Mouse (Mus musculus): ENCODE measurements around the gene Med20. TPM values are rescaled to one million over a fixed set of nuclear protein-coding genes. Genes with fewer than 3 reads are reported as not detected.

Gene Med20
- 26.4 and 29.3 TPM in 2 replicates for polyA plus RNA-seq (2015; fragmentation: Nextera tagmentation; extraction: Ambion mirVana)

DNA sequence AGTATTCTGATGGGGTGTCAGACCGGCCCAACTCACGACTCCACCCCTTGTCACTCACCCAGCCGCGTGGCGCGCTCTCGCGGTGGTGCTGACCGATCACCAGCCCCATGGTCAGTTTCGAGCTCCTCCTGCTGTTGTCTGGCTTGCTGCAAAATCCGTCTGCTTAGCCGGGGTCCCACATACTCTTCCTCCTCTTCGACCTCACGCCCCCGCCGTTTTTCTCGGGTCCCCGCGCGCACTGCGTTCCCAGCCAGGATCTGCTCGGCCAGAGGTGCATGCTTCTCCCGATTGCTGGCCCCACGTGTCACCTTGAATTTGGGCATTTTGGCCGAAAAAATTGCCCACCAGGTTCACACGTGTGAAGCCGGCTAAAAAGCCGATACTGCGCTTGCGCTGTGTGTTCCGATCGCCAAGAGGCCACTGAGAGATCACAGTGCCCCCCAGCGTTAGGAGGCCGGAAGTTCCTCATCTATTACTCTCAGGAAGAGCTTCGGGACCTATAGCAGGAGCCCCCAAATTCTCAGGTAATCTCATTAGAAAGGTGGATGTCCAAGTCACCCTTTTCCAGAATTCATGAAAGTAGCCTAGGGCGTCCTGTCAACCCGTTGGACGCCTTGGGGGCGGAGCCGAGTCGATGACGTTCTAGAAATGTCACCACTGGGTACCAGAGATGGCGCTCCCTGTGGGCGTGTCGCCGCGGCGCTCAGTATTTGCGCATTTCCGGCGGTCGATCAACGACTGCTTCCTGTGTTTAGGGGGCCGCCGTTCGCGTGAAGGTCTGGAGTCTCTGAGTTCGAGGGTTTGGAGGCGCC, at the start of gene Med20, which contains the start of the genes Bysl and Gm20517:
TSS of gene Med20 (plus strand) at position 734 of the 812 bp plus-strand sequence.
TSS of gene Bysl (minus strand) at position 644 of the 812 bp plus-strand sequence.
TSS of gene Gm20517 (plus strand) at position 741 of the 812 bp plus-strand sequence.

DNA sequence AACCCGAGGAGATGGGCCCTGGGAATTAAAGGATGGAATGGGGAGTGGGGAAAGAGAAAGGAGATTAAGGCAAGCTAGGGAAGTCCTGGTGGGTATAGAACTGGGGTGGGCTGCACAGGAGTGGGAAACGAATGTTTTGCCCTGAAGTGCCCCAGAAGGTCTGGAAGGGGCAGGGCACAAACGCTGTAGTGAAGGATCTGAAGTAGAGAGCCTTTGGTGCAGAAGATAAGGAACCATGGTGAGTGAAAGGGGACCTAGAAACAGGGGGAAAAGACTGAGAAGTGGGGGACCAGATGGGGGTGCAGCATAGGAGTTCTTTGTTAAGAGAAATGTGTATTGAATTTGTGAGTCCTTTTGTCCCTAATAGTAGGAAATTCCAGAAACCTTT, 19.3 kb downstream of the Med20 start, which contains the start of gene Usp49:
TSS of gene Usp49 (plus strand) at position 13 of the 388 bp plus-strand sequence.

Other genes starting within 250 kb of the Med20 start
- 52.1 and 52.7 TPM in 2 replicates for gene Mrps10, start 242.7 kb upstream of the Med20 start, polyA plus RNA-seq (2015; fragmentation: Nextera tagmentation; extraction: Ambion mirVana)
- gene Guca1b, start 226.2 kb upstream of the Med20 start, polyA plus RNA-seq (2015; fragmentation: Nextera tagmentation; extraction: Ambion mirVana), result 0.23 and 0.30 TPM in 2 replicates
- 2.3 and 3.3 TPM in 2 replicates for gene Guca1a, start 211.0 kb upstream of the Med20 start, polyA plus RNA-seq (2015; fragmentation: Nextera tagmentation; extraction: Ambion mirVana)
- gene AI661453, start 175.0 kb upstream of the Med20 start, polyA plus RNA-seq (2015; fragmentation: Nextera tagmentation; extraction: Ambion mirVana), result 0.37 and 0.50 TPM in 2 replicates
- gene 1700001C19Rik, start 174.2 kb upstream of the Med20 start, polyA plus RNA-seq (2015; fragmentation: Nextera tagmentation; extraction: Ambion mirVana), result 0.24 and 0.26 TPM in 2 replicates
- gene Taf8, start 109.3 kb upstream of the Med20 start, polyA plus RNA-seq (2015; fragmentation: Nextera tagmentation; extraction: Ambion mirVana), result 17.2 TPM in 2 replicates
- 434 and 462 TPM in 2 replicates for gene Ccnd3, start 106.5 kb upstream of the Med20 start, polyA plus RNA-seq (2015; fragmentation: Nextera tagmentation; extraction: Ambion mirVana)
- gene Bysl, start 90 bp upstream of the Med20 start, polyA plus RNA-seq (2015; fragmentation: Nextera tagmentation; extraction: Ambion mirVana), result 14.0 and 15.8 TPM in 2 replicates
- 1.8 and 2.0 TPM in 2 replicates for gene Gm20517, start within 50 bp of the Med20 start, polyA plus RNA-seq (2015; fragmentation: Nextera tagmentation; extraction: Ambion mirVana)
- gene Usp49, start 19.1 kb downstream of the Med20 start, polyA plus RNA-seq (2015; fragmentation: Nextera tagmentation; extraction: Ambion mirVana), result 5.6 and 5.7 TPM in 2 replicates
- 310 and 337 TPM in 2 replicates for gene Tomm6, start 76.8 kb downstream of the Med20 start, polyA plus RNA-seq (2015; fragmentation: Nextera tagmentation; extraction: Ambion mirVana)
- gene Frs3, start 77.4 kb downstream of the Med20 start, polyA plus RNA-seq (2015; fragmentation: Nextera tagmentation; extraction: Ambion mirVana), result 0.69 and 1.3 TPM in 2 replicates
- gene Gm21981, start 82.9 kb downstream of the Med20 start, polyA plus RNA-seq (2015; fragmentation: Nextera tagmentation; extraction: Ambion mirVana), result 0.10 TPM in 1 of 2 replicates, not detected in the other
- gene Prickle4, start 83.2 kb downstream of the Med20 start, polyA plus RNA-seq (2015; fragmentation: Nextera tagmentation; extraction: Ambion mirVana), result 0.46 TPM in 1 of 2 replicates, not detected in the other
- gene Pgc, start 115.3 kb downstream of the Med20 start, polyA plus RNA-seq (2015; fragmentation: Nextera tagmentation; extraction: Ambion mirVana), result 0.14 and 0.24 TPM in 2 replicates
- 8.1 and 12.8 TPM in 2 replicates for gene Tfeb, start 125.4 kb downstream of the Med20 start, polyA plus RNA-seq (2015; fragmentation: Nextera tagmentation; extraction: Ambion mirVana)
- gene Mdfi, start 223.1 kb downstream of the Med20 start, polyA plus RNA-seq (2015; fragmentation: Nextera tagmentation; extraction: Ambion mirVana), result 2.0 and 2.8 TPM in 2 replicates